Mouse (Mus musculus): Measurements from ENCODE around the gene Polr1a.
A peak's percentile ranks its signal among the peaks of the same experiment; 100 is the strongest.

Polr1a gene

DNA sequence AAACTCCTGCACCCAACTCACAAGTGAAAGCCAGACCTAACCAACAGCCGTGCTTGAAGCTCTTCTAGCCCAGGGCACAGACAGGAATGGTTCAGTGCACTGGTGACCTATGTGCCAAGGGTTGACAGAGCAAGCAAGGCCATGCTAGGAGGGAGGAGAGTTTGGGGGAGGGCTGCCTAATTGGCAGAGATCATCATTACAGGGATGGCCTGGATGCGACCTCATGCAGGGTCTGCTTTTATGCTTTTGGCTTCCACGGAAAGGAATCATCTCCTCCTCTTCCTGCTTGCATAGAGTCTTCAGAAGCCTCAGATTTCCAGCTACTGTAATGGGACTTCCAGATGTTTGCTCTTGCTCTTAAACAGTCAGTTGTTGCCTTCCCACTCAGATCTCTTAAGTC, 40.9 kb downstream of the Polr1a start:
- no peak for DNase-seq (ENCODE audit: low spot score)

DNA sequence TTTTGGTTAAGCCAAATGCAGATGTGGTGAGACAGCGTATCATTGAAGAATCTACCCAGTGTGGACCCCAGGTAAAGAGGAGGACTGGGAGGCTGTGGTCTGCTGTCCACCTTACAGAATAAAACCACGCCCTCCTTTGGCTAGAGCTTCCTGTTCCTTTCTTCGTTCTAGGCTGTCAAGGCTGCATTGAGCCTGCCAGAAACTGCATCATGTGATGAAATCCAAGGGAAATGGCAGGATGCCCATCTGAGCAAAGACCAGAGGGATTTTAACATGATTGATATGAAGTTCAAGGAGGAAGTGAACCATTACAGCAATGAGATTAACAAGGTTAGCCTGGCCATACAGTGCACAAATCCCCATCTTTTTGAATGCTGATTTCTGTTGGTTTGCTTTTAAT, 41.7 kb downstream of the Polr1a start:
- peak; percentile 24 for DNase-seq (ENCODE audit: low spot score)

DNA sequence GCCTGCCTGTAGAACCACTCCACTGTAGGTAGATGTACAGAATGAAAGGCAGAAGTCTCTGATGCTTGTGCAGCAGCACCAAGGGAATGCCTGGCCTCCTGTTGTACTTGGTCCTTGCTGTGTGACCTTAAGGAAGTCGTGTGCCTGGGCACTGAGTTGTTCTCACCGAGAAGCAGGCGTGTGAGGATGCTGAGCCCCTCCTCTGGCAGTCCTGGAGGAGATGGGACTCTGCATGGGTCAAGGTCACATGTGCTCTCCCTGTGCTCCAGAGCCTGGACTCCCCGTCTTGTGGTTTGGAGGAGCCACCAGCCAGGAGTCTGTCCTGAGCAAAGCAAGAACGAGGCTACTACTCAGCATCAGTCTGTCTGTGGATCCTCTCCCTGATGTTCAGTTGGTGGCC, 42.3 kb downstream of the Polr1a start:
- no peak for DNase-seq (ENCODE audit: low spot score)

DNA sequence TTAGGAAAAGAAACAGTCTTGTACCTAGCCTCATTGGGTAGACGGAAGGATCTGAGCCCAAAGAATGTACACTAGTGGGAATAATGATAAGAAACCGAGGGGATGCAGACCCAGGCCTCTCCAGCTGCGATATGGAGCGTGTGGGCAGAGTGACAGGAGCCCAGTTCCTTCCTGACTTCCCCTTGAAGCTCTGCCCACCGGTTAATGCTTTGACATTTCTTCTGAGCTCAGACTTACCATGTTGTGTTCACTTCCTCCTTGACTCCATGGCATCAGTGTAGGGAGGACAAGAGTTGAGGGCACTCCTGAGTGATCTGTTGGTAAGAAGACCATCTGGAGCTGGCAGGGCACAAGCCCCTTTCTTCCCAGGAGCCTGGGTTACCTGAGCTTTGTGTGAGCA, 53.3 kb downstream of the Polr1a start:
- DNase-seq (ENCODE audit: low spot score), result no peak

DNA sequence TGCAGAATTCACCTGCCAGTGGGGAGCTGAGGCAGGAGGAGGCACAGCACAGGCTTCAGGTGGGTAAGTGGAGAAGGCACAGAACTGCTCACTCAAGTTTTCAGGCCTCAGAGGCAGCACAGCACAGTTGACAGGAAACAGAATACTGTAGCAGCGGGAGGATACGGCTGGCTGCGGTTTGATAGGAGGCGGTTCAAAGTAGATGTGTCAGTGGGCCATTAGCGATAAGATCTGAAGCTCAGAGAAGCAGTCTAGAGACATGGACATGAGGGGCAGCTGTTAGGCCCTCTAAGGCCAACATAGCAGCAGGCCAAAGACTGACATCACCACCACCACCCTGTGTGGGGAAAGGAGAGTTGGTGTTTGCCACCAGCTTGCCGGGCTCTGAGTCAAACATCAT, 53.9 kb downstream of the Polr1a start:
- DNase-seq (ENCODE audit: low spot score), result no peak

DNA sequence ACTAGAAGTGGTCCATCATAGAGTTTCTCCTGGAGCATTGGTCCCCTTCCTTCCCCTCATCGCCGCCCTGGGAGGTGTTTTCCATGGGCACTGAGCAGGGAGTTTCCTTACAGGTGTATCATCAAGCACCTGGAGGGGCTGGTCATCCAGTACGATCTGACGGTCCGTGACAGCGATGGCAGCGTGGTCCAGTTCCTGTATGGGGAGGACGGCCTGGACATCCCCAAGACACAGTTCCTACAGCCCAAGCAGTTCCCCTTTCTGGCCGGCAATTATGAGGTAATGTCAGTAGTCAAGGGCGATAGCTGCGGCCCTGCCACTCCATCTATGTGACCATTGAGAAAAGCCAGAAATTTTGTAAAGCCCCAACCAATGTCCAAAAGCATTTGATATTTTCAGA, 54.7 kb downstream of the Polr1a start:
- DNase-seq (ENCODE audit: low spot score), result no peak

DNA sequence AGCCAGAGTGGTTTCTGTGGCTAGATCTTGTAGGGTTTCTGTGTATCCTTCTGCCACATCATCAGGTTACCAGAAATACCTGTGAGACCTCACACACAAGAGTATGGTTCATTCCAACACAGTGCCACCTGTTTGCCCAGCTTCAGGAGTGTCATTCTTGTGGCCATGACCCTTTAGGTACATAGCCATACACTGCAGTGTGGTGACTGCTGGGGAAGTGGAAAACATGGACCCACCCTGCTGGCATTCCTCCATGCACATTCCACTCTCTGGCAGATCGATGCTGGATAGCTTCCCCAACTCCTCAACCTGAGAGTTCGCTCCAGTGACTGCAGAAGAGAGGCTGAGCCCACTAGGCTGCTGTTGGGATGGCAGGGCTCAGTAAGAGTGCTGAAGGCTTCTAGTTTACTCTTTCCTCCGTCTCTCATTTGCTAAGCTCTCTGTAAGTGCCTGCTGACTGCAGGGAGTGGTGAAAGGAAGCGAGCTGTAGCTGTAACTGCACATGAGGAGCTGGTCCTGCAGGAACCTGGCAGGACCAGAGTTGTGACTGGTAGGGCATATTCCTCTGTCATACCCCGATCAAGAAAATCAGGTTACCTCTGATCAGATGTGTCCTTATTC, 57.9 kb downstream of the Polr1a start:
- no peak for DNase-seq (ENCODE audit: low spot score)

DNA sequence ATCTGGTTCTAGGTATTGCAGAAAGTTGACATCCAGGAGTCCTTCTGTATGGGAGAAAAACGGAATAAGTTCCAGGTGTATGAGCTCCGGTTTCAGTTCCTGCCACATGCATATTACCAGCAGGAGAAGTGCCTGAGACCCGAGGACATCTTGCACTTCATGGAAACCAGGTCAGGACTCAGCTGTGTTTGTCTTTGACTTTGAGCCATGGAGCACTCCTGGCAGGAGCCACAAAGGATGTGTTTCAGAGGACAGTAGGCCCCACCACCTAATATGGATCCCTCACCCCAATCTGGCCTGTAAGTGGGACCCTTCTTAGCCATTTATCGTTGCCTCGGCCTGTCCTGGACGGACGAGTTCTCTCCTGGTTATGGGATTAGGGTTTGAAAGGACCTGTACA, 59.0 kb downstream of the Polr1a start:
- no peak for DNase-seq (ENCODE audit: low spot score)

DNA sequence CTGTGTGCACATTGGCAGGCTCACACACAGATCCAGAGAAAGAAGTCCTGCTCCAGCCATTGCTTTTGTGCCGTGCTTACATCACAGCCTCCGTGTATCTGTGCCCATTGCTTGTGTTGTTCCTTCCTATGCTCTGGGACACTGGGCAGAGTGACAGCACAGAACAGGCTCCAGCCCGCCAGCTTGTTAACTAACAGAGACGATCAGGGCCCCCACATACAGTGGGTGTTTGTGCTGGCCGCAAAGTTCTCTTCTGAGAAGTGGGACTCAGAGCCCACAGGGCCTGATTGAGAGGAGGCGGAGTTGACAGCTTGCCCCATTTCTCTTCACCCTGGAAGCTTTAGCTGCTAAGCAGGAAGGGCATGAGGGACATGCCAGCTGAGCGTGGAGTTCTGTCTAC, 60.6 kb downstream of the Polr1a start:
- peak; percentile 74 for DNase-seq (ENCODE audit: low spot score)

DNA sequence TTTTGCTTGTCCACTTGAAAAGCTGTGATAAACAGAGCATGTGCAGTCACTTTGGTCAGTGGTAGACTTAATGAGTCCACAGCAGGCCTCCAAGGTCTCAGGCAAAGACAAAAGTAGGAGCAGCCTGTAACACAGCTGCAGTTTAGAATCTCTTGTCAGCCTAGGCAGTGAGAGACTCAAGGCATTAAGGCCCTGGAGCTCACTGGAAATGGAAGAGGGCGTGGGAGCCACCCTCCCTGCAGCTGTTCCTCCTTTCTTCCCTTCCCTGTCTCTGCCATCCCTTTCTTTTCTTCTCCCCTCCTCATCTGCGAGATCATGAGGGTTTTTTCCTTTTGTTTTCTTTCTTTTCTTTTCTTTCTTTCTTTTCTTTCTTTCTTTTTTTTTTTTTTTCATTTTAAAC, 61.3 kb downstream of the Polr1a start:
- DNase-seq (ENCODE audit: low spot score), result no peak

DNA sequence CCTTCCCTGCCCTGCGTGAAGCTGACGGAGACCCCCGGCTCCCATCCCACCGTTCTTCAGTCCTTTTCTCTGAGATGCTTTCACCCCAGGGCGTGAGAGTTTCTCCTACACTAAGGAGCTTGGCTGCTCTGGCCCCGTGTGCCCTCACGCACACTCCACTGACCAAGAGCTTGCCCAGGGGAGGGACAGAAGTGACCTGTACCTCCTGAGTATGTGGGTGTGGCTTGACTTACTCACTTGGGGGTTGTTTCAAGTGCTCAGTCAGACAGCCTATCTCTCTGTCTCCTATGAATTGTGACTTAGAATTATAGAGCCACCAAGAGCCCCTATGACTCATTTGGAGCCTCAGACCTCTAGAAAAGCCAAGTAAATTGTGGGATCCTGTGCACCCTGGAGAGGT, 67.7 kb downstream of the Polr1a start:
- no peak for DNase-seq (ENCODE audit: low spot score)

DNA sequence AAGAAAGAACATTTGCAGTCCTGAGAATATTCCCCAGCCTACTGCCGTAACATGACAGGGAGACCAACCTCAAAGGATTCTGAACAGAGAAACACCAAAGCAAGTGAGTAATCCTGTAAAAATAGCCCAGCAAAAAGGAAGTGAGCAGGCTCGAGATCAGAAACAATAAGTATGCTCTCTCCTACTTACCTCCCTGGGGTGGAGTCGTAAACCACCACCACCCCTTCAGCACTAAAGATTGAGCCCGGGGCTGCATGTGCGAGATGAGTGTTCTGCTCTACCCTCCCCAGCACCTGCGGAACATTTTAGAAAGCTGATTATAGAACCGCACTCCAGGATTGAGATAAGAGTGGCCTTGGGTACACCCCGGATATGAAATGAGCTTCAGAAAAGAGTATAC, 71.3 kb downstream of the Polr1a start:
- no peak for DNase-seq (ENCODE audit: low spot score)

DNA sequence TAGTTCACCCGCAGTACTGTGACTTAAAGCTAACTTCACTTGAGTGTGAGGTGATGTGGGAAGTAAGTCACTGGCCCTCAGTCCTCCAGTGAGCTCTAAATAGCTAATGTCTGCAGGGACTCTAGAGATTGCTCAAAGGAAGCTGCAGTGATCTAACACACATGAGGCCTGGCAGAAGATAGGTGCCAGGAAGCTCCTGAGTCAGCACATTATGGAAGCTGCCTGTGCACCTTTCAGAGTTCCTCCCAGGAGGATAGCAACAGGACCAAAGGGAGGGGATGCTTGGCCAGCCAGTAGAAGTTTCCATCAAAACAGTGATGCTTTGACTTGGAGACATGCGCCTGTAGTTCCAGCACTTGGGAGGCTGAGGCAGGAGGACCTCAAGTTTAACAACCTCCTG, 71.7 kb downstream of the Polr1a start:
- no peak for DNase-seq (ENCODE audit: low spot score)

DNA sequence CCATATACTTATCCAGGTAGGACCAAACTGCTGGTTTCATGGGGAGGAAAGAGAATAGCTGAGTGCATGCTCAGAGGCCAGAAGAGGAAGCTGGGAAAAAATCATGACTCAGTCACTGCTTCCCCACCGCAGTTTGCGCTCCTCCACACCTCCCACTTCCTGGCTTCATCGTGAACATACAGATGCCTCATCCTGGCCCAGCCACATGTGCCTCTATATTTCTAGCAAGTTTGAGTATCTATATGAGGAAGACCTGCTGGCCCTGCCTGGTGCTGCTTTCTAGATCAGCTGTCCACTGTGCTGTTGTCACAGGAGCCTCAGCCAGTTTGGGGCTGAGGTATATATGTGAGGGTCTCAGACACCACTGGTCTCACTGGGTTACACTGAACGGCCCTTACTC, 72.6 kb downstream of the Polr1a start:
- DNase-seq (ENCODE audit: low spot score), result peak; percentile 55

DNA sequence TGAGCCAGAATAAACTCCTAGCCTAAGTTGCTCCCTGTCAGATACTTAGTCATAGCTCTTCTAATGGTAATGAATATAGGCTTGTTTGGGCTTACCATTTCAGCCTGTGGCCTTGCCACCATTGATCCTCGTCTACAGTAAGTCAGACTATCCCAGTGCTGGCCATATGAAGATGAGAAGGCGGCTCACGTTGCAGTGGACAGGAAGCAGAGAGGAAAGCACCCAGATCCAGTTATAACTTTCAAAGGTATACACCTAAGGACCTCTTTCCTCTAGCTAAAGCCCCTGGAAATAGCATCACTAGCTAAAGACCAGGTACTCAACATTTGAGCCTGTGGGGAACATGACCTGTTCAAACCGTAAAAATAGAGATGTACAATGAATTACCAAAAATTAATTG, 77.1 kb downstream of the Polr1a start:
- no peak for DNase-seq (ENCODE audit: low spot score)

DNA sequence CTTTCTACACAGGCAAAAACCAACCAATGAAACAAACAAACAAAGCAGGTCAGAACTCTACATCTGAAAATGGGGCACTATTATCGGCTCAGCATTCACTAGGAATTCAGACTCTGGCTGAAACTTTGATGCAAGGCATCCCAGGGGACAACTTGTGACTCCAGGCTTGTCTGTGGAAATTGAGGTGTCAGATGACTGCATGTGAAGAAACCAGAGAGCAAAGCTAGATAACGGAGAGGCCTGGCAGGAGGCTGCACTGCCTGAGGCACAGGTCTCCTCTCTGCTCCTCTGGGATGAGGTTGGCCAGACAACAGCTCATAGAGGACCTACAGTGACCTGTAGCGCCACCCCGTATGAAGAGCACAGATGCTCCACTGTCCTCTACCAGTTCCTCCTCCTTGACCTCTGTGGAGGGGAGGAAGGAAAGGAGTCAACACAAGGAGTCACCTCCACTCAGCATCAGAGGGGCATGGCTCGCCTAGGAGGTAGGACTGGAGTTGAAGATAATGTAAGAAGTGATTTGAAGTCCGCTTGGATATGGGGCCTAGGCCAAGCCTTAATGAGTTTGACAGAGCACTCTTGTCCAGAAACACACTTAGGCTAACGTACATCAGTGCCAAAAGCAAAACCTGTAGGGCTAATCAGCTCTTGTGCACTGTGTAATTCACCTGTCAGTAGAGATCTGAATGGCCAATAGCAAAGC, 78.8 kb downstream of the Polr1a start:
- DNase-seq (ENCODE audit: low spot score), result no peak

DNA sequence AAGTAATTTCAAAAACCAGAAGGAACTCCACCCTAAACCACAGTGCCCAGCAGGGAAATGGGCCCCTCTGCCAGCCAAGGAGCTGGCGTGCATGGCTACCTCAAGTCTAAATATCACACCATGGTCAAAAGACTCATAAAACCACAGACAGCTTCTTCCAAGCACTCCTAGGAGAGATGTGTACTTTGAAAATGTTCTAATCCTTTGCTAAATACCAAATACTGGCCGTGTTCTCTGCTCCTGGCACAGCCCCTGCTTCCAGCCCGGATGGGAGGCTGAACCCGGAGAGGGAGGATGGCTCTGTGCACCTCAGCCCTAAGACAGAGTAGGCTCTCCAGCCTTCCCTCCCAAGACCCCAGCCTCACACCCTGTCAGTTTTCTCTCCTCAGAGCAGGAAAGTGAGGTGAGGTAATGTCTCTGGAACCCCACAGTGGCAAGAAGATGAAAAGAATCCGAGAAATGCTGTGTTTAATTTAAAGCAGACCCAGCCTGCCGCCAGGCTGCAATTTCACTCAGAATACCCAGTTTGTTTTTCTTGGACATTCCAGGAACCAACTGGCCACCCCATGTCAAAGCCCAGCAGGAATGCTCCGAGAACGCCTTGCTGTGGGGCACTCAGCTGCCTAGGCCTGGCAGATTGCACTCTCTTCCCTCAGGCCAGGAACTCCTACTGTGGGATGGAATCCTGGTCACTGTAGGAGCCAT, 80.9 kb downstream of the Polr1a start:
- no peak for DNase-seq (ENCODE audit: low spot score)

DNA sequence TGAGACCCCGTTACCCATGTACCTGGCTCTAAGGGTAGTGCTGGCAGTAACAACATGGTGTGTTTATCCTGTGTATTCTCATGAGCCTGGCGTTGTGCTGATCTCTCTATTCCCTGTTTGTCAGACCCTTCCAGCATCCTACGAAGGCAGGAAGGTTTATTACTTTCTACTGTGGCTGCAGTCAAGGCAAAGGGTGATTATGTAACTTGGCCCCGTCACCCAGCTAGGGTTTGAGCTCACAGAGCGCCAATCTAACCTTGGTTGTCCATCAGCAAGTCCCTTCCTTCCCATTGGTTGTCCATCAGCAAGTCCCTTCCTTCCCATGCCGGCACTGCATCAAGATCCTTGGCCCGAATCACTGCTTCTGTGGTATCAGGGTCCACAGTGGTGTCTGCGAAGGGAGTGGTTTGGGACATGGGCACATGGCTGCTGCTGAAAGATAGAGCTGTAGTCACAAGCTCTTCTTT, 81.6 kb downstream of the Polr1a start:
- no peak for DNase-seq (ENCODE audit: low spot score)

DNA sequence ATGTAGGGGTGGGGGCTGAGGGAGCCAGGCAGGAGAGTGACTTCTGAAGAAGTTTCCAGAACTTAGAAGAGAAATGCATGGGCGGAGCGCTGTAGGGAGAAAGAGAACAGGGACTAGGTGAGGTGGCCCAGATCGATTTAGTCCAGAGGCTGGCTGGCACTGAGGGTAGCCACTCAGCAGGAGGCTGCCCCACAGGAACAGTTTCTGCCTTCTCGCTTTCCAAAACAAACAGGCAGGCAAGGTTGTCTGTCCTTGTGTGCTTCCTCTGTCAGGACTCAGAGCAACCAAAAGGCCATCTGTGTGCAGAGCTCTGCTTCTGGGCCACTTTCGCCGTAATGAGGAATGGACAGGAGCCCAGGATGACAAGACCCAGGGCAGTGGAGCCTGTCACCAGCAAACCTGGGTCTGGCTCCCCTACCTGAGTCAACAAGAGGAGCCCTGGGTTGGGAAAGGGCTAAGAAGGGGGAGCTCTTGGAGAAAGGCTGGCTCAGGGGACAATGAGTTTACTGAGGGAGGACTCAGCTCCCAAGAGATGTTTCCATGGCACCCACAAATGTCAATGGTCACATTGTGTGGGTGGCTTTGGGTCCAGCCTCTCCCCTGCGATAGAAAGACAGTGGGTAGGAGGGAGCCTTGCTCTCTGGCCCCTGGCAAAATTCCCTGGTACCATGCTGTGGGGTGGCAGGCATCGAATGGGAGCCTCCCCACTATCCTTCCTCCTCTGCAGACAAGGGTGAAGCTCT, 82.5 kb downstream of the Polr1a start:
- peak; percentile 63 for DNase-seq (ENCODE audit: low spot score)

DNA sequence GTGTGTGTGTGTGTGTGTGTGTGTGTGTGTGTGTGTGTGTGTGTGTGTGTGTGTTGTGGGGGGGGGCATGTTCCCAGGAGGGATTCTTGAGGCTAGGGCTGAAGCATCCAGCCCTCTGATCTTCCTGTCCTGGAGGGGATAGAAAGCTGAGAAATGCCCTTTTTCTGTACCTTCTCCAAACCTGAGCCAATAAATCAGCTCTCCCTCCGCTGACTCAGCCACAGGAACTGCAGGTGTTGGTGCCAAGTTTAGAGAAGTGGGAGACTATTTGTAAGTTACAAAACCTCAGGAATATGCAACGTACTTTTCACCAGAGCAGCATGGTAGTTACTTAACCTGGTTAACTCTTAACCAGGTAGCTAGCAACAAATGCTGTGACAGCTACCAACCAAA, 83.1 kb downstream of the Polr1a start:
- no peak for DNase-seq (ENCODE audit: low spot score)

DNA sequence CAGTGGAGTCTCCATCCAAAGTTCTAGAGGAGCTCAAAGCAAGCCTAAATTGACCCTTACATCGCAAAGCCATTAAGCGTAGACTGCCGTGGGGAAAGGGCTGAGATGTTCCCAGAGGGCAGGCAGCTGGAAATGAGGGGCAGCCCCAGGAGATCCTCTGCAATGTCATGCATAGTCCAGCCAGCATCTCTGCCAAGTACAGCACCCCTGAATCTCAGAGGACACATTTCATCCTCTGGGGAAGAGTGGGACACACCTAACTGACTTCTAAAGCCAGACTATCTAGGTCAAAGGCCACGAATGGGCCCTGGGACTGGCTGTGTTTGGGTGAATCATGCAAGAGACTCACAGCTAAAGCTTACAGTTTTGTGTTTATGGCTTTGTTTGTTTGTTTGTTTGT, 85.2 kb downstream of the Polr1a start:
- no peak for DNase-seq (ENCODE audit: low spot score)

DNA sequence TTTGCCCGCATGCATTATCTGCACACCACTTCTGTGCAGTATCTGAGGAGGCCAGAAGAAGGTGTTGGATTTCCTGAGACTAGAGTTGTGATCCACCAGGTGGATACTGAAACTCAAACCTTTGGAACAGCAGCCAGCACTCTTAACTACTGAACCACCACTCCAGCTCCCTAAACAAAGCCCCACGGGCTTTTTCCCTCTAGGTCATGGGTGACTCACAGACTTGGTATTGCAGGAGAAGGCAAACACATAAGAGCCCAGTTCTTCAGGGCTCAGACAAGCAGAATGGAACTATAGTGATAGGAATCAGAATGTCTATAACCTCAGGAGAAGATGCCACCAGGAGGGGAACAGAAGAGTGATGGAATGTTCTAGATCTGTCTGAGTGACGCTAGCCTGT, 86.2 kb downstream of the Polr1a start:
- no peak for DNase-seq (ENCODE audit: low spot score)

DNA sequence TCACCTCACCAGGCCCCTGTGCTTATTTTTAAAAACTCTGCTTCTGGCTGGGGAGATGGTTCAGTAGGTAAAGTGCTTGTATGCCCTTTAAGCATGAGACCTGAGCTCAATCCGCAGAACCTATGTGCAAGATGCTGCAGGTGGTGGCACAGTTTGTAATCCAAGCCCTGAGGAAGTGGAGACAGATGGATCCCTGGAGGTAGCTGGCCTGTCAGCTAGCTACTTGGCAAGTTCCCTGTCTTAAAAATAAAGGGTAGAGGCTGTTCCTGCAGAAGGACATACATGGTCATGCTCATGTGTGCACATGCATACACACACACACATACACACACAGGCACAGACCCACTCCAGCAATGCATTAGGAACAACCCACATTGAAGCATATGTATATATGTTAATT, 88.4 kb downstream of the Polr1a start:
- no peak for DNase-seq (ENCODE audit: low spot score)
